Mouse (Mus musculus): Measurements from ENCODE around the gene Trpm7. TPM values are rescaled to one million over a fixed set of nuclear protein-coding genes. Genes with fewer than 3 reads are reported as not detected.

The Trpm7 gene
- polyA plus RNA-seq, 1 experiment from 2014 or later, result 50.9 TPM

DNA sequence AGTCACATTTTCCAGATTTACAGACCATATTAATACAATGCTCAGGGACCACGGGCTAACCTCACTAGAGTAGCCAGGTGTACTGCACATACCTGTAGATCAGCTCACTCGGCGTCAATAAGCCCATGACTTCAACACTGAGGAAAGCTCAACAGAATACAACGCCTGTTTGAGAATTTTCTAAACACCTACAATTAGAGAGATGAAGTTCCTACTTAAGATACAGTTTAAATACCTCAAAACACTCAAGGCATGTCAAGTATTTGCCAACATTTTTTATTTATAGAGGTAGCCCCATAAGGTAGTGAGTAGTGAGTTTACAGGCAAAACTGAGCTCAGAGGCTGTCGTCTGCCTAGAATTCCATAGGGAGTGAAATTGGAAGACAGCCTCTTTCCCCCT is 132.6 kb downstream of the Trpm7 start:
- no peak overlapping the region for H3K27ac ChIP-seq (ENCODE audit: low read depth, low read length)
- ATAC-seq (replicated peaks; ENCODE audit: low FRiP score), result no peak
- WGBS, result 90% methylated on average over 5 of the region's 5 CpGs

More for the DNA sequence above, 132.6 kb downstream of the Trpm7 start:
- no peak overlapping the region for H3K4me2 ChIP-seq (ENCODE audit: low read depth, low read length, severe bottlenecking)
- no peaks in the 10 kb centered on the region for H3K9me3 ChIP-seq (ENCODE audit: control insufficient read depth, low read length)
- H3K9ac ChIP-seq (ENCODE audit: low read length), result no peak overlapping the region
- H3K27me3 ChIP-seq (ENCODE audit: control insufficient read depth, insufficient read depth, low read length), result no peaks in the 10 kb centered on the region
- no peaks in the 10 kb centered on the region for H3K4me1 ChIP-seq (replicated peaks; ENCODE audit: control insufficient read depth, insufficient read depth, low read length)
- no peak overlapping the region for H3K4me3 ChIP-seq (ENCODE audit: low read depth, low read length)
- H3K36me3 ChIP-seq (ENCODE audit: control insufficient read depth, insufficient read depth, low read length), result peaks cover 7% of the 10 kb centered on the region; the same call in 1 of the 2 replicates
- DNase-seq (ENCODE audit: low spot score), result no peak

Small RNA genes within 50 kb of the gene (microRNA-seq; reads per million reads assigned to microRNA genes)
- 3.4 reads per million for gene Mir3473g (ENCODE audit: insufficient number of aligned reads)

Other genes with a start within 250 kb of the Trpm7 start
- 78.5 and 87.1 TPM in 2 replicates for gene Gabpb1, start 199.9 kb downstream of the Trpm7 start, polyA plus RNA-seq (2014; fragmentation: Nextera tagmentation; extraction: Ambion mirVana)
- gene Usp8, start 168.9 kb downstream of the Trpm7 start, polyA plus RNA-seq (2014; fragmentation: Nextera tagmentation; extraction: Ambion mirVana), result 45.7 and 50.6 TPM in 2 replicates
- 2.9 and 4.0 TPM in 2 replicates for gene Usp50, start 92.8 kb downstream of the Trpm7 start, polyA plus RNA-seq (2014; fragmentation: Nextera tagmentation; extraction: Ambion mirVana)
- gene Sppl2a, start 57.0 kb upstream of the Trpm7 start, polyA plus RNA-seq (2014; fragmentation: Nextera tagmentation; extraction: Ambion mirVana), result 35.2 and 39.3 TPM in 2 replicates
- 11.3 and 13.1 TPM in 2 replicates for gene Ap4e1, start 132.5 kb upstream of the Trpm7 start, polyA plus RNA-seq (2014; fragmentation: Nextera tagmentation; extraction: Ambion mirVana)
- gene Blvra, start 194.4 kb upstream of the Trpm7 start, polyA plus RNA-seq (2014; fragmentation: Nextera tagmentation; extraction: Ambion mirVana), result 15.2 and 20.3 TPM in 2 replicates